Mouse (Mus musculus): ENCODE measurements around the gene Cep89. TPM values are rescaled to one million over a fixed set of nuclear protein-coding genes. Genes with fewer than 3 reads are reported as not detected.

Cep89 gene
- polyA plus RNA-seq, 1 experiment from 2014 or later = 58.9 TPM

- H3K36me3 ChIP-seq (replicated peaks) = peaks cover 40% of the 10 kb centered on the region
These were observed 940 bp upstream of the Cep89 start for GRCm38 (mm10) chr7:35395734-35396456.

GRCm38 (mm10) chr7:35401169-35401568 is 4.3 kb downstream of the Cep89 start:
- no peaks in the 10 kb centered on the region for H3K27me3 ChIP-seq
- H3K4me1 ChIP-seq = peaks cover 14% of the 10 kb centered on the region
- no peaks in the 10 kb centered on the region for H3K9me3 ChIP-seq
- H3K9ac ChIP-seq = no peak overlapping the region
- no peak overlapping the region for H3K27ac ChIP-seq
- 89% methylated on average over 4 of the region's 4 CpGs for WGBS
- H3K4me2 ChIP-seq = no peak overlapping the region
- no peak overlapping the region for H3K4me3 ChIP-seq (replicated peaks)
- no peak for ATAC-seq (ENCODE audit: low FRiP score)
- peaks cover 74% of the 10 kb centered on the region for H3K36me3 ChIP-seq (replicated peaks)

More at GRCm38 (mm10) chr7:35395734-35396456, 940 bp upstream of the Cep89 start:
- peak; percentile 16; the same call in 1 of the 2 replicates for ATAC-seq (ENCODE audit: low FRiP score)
- Histone ChIP-seq H3K27ac (no peak overlapping the region), H3K4me1 (peaks cover 23% of the 10 kb centered on the region), H3K4me2 (peak overlapping the region; percentile 81), H3K9ac (peak overlapping the region; percentile 60), H3K27me3 (no peaks in the 10 kb centered on the region), H3K9me3 (no peaks in the 10 kb centered on the region), H3K4me3 (replicated peaks) (peak overlapping the region; percentile 71)
- 17% methylated on average over 17 of the region's 17 CpGs for WGBS

- Histone ChIP-seq H3K36me3 (replicated peaks) (peaks cover 76% of the 10 kb centered on the region), H3K27ac (no peak overlapping the region)
- WGBS = 80% methylated on average over 5 of the region's 5 CpGs
These were observed 18.4 kb downstream of the Cep89 start for GRCm38 (mm10) chr7:35415226-35415625.

GRCm38 (mm10) chr7:35415801-35416653 is 19.2 kb downstream of the Cep89 start:
- H3K27me3 ChIP-seq = no peaks in the 10 kb centered on the region
- ATAC-seq (ENCODE audit: low FRiP score) = no peak
- H3K9me3 ChIP-seq = no peaks in the 10 kb centered on the region
- peaks cover 76% of the 10 kb centered on the region for H3K36me3 ChIP-seq (replicated peaks)
- H3K4me2 ChIP-seq = no peak overlapping the region
- WGBS = 86% methylated on average over 9 of the region's 9 CpGs
- H3K4me3 ChIP-seq (replicated peaks) = no peak overlapping the region
- no peak overlapping the region for H3K9ac ChIP-seq
- H3K4me1 ChIP-seq = no peaks in the 10 kb centered on the region
- H3K27ac ChIP-seq = no peak overlapping the region

More at GRCm38 (mm10) chr7:35415226-35415625, 18.4 kb downstream of the Cep89 start:
- no peak overlapping the region for H3K4me3 ChIP-seq (replicated peaks)
- H3K4me2 ChIP-seq = no peak overlapping the region
- ATAC-seq (ENCODE audit: low FRiP score) = no peak
- H3K9me3 ChIP-seq = no peaks in the 10 kb centered on the region
- H3K27me3 ChIP-seq = no peaks in the 10 kb centered on the region
- H3K9ac ChIP-seq = no peak overlapping the region
- H3K4me1 ChIP-seq = no peaks in the 10 kb centered on the region

- peaks cover 80% of the 10 kb centered on the region for H3K36me3 ChIP-seq (replicated peaks)
- H3K4me2 ChIP-seq = no peak overlapping the region
- H3K27me3 ChIP-seq = no peaks in the 10 kb centered on the region
- no peaks in the 10 kb centered on the region for H3K4me1 ChIP-seq
- 89% methylated on average over 5 of the region's 5 CpGs for WGBS
- no peaks in the 10 kb centered on the region for H3K9me3 ChIP-seq
- no peak overlapping the region for H3K27ac ChIP-seq
- H3K4me3 ChIP-seq (replicated peaks) = no peak overlapping the region
- no peak overlapping the region for H3K9ac ChIP-seq
- no peak for ATAC-seq (ENCODE audit: low FRiP score)
These were observed 19.8 kb downstream of the Cep89 start for GRCm38 (mm10) chr7:35416654-35416948.

GRCm38 (mm10) chr7:35423071-35423470 is 26.2 kb downstream of the Cep89 start:
- Histone ChIP-seq H3K4me2 (no peak overlapping the region), H3K4me3 (replicated peaks) (no peak overlapping the region), H3K9ac (no peak overlapping the region), H3K4me1 (no peaks in the 10 kb centered on the region), H3K27me3 (no peaks in the 10 kb centered on the region), H3K27ac (no peak overlapping the region), H3K36me3 (replicated peaks) (peaks cover 81% of the 10 kb centered on the region), H3K9me3 (no peaks in the 10 kb centered on the region)
- 95% methylated on average over 10 of the region's 10 CpGs for WGBS
- ATAC-seq (ENCODE audit: low FRiP score) = no peak

- Histone ChIP-seq H3K27ac (no peak overlapping the region), H3K4me3 (replicated peaks) (no peak overlapping the region), H3K4me1 (no peaks in the 10 kb centered on the region), H3K27me3 (no peaks in the 10 kb centered on the region), H3K9ac (no peak overlapping the region), H3K9me3 (no peaks in the 10 kb centered on the region), H3K36me3 (replicated peaks) (peaks cover 85% of the 10 kb centered on the region), H3K4me2 (no peak overlapping the region)
- no peak for ATAC-seq (ENCODE audit: low FRiP score)
- 94% methylated on average over 10 of the region's 10 CpGs for WGBS
These were observed 31.3 kb downstream of the Cep89 start for GRCm38 (mm10) chr7:35428146-35428545.

- Histone ChIP-seq H3K9ac (no peak overlapping the region), H3K4me2 (no peak overlapping the region), H3K27ac (no peak overlapping the region), H3K36me3 (replicated peaks) (peaks cover 80% of the 10 kb centered on the region), H3K9me3 (no peaks in the 10 kb centered on the region), H3K4me3 (replicated peaks) (no peak overlapping the region), H3K27me3 (no peaks in the 10 kb centered on the region), H3K4me1 (0 out of 2 replicates have a peak, but pooled peaks cover 4% of the 10 kb centered on the region)
- WGBS = 78% methylated on average over 9 of the region's 9 CpGs
- no peak for ATAC-seq (ENCODE audit: low FRiP score)
These were observed 38.4 kb downstream of the Cep89 start for GRCm38 (mm10) chr7:35435266-35435665.

- H3K27ac ChIP-seq = no peak overlapping the region
- H3K4me2 ChIP-seq = no peak overlapping the region
- no peaks in the 10 kb centered on the region for H3K36me3 ChIP-seq (replicated peaks)
- H3K9ac ChIP-seq = no peak overlapping the region
- WGBS = 45% methylated on average over 4 of the region's 4 CpGs
- H3K9me3 ChIP-seq = no peaks in the 10 kb centered on the region
- no peak overlapping the region for H3K4me3 ChIP-seq (replicated peaks)
- ATAC-seq (ENCODE audit: low FRiP score) = no peak
- H3K27me3 ChIP-seq = no peaks in the 10 kb centered on the region
- no peaks in the 10 kb centered on the region; the same call in 1 of the 2 replicates for H3K4me1 ChIP-seq
These were observed 50.7 kb downstream of the Cep89 start for GRCm38 (mm10) chr7:35447501-35447900.

- H3K27me3 ChIP-seq = no peaks in the 10 kb centered on the region
- H3K9ac ChIP-seq = no peak within 1 kb of the TSS
- no peaks in the 10 kb centered on the region for H3K36me3 ChIP-seq (replicated peaks)
- H3K4me1 ChIP-seq = no peaks in the 10 kb centered on the region; the same call in 1 of the 2 replicates
- no peaks in the 10 kb centered on the region for H3K9me3 ChIP-seq
- no peak for ATAC-seq (ENCODE audit: low FRiP score)
- no peak within 1 kb of the TSS for H3K27ac ChIP-seq
- 32% methylated on average over 15 of the region's 15 CpGs for WGBS
- H3K4me3 ChIP-seq (replicated peaks) = no peak within 1 kb of the TSS
- H3K4me2 ChIP-seq = no peak within 1 kb of the TSS
These were observed 51.4 kb downstream of the Cep89 start, which contains the start of gene Slc7a9 for GRCm38 (mm10) chr7:35447996-35448846. TSS of gene Slc7a9 (plus strand) at chr7:35448796.

- H3K27me3 ChIP-seq = no peaks in the 10 kb centered on the region
- no peaks in the 10 kb centered on the region; the same call in 1 of the 2 replicates for H3K4me1 ChIP-seq
- H3K27ac ChIP-seq = no peak overlapping the region
- no peak for ATAC-seq (ENCODE audit: low FRiP score)
- no peaks in the 10 kb centered on the region for H3K9me3 ChIP-seq
- H3K9ac ChIP-seq = no peak overlapping the region
- H3K36me3 ChIP-seq (replicated peaks) = no peaks in the 10 kb centered on the region
- no peak overlapping the region for H3K4me2 ChIP-seq
- 84% methylated on average over 7 of the region's 7 CpGs for WGBS
- H3K4me3 ChIP-seq (replicated peaks) = no peak overlapping the region
These were observed 52.0 kb downstream of the Cep89 start for GRCm38 (mm10) chr7:35448867-35449266.
